Mouse (Mus musculus): ENCODE data around the gene Mre11a. TPM values are rescaled to one million over a fixed set of nuclear protein-coding genes. Genes with fewer than 3 reads are reported as not detected.

The Mre11a gene
- polyA plus RNA-seq, 1 experiment from 2014 or later: 26.7 TPM

DNA sequence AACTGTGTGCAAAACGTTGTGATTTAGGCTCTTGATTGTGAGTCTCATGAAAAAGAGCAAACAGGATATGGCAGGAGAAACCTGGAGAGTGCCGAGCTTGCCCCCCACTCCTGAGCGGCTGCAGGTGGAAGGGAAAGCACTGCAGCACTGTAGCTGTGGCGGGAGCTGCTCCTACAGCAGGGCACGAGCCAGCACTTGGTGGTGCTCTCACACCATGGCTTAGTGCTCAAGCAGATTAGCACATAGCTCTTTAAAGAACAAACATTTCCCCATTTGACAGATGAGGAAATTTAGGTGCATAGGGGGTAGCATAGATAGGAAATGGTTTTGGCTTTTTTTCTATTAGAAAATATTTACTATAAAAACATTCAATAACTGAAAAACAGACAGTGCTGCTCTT, 47.6 kb downstream of the Mre11a start:
- Histone ChIP-seq H3K27ac (no peak overlapping the region), H3K27me3 (replicated peaks) (no peaks in the 10 kb centered on the region), H3K4me1 (no peaks in the 10 kb centered on the region), H3K9ac (no peak overlapping the region), H3K4me3 (no peak overlapping the region), H3K9me3 (replicated peaks) (no peaks in the 10 kb centered on the region), H3K36me3 (peaks cover 91% of the 10 kb centered on the region), H3K4me2 (no peak overlapping the region)
- no peak for ATAC-seq
- WGBS (ENCODE audit: insufficient replicate concordance): 79% methylated on average over 5 of the region's 5 CpGs

DNA sequence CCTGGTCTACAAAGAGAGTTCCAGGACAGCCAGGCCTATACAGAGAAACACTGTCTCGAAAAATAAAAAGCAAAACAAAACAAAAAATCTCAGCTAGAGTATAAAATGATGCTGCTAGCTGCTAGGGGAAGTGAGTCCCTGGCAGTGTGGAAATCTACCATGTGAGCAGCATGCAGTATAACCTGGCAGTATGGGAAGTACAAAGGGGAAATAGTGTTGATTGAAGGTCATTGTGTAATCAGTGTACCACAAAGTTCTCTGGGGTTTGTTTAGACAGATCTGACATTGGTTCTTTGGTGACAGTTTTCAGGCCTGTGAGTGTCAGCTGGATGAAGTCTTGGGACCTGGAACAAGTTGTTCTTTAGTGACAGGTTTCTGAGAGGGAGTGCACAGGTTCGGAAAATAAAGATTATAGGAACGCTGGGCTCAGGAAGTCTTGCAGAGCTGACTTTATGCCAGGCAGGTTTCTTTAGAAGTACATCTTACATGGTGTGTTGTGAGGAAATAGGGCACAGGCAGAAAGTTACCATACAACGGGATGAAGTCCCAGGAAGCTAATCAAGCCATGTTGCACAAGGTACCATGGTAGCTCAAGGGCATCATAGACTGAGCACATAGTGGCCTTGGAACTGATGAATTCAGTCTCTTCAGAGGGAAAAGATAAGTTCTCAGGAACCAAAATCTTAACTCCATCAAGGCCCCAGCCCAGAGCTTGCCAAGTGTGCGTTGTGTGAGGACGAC, 51.1 kb downstream of the Mre11a start:
- no peaks in the 10 kb centered on the region for H3K9me3 ChIP-seq (replicated peaks)
- H3K4me3 ChIP-seq: no peak overlapping the region
- no peak for ATAC-seq
- no peaks in the 10 kb centered on the region for H3K27me3 ChIP-seq (replicated peaks)
- H3K4me2 ChIP-seq: no peak overlapping the region
- H3K4me1 ChIP-seq: no peaks in the 10 kb centered on the region
- 82% methylated on average over 6 of the region's 6 CpGs for WGBS (ENCODE audit: insufficient replicate concordance)
- peaks cover 69% of the 10 kb centered on the region for H3K36me3 ChIP-seq
- no peak overlapping the region for H3K27ac ChIP-seq
- H3K9ac ChIP-seq: no peak overlapping the region

DNA sequence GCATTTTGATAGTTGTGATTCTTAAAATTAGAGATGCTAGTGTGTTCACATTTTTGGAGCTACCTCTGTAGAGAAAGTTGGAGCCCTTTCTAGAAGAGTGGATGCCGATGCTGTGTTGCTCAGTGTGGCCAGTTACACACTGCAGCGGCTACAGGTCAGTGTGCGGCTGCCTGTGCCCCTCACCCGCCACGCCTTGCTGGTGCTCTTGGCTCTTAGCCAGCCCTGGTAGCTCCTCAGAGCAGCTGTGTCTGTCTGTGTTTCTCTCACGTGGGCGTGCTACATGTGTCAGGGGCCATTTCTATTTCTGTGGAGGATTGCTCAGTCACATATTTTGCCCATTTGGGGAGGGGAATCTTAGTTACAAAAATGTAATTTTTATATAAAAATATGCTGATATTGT, 55.1 kb downstream of the Mre11a start:
- no peak for ATAC-seq
- no peak overlapping the region for H3K4me2 ChIP-seq
- H3K27me3 ChIP-seq (replicated peaks): no peaks in the 10 kb centered on the region
- no peak overlapping the region for H3K4me3 ChIP-seq
- no peak overlapping the region for H3K27ac ChIP-seq
- H3K9ac ChIP-seq: no peak overlapping the region
- WGBS (ENCODE audit: insufficient replicate concordance): 71% methylated on average over 7 of the region's 7 CpGs
- H3K4me1 ChIP-seq: no peaks in the 10 kb centered on the region
- H3K36me3 ChIP-seq: peaks cover 29% of the 10 kb centered on the region
- H3K9me3 ChIP-seq (replicated peaks): no peaks in the 10 kb centered on the region

DNA sequence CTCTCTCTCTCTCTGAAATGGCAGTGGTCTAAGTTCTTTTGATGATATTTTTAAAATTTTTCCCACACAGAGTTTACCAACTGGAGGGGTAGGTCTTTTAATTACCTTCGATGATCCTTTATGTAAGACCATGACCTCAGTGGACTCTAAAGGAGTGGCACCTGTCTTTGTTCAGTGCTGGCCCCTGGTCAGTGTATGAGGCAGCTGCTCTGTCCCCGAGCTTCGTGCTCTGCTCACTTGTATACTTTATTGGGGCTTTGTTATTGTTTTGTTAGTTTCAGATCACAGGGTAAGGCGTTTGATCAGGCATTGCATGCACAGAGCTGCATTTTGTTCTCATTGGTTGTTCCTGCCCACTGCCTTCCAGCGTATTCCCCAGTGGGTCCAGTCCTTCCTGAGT, 55.5 kb downstream of the Mre11a start:
- H3K9ac ChIP-seq: no peak overlapping the region
- 82% methylated on average over 5 of the region's 5 CpGs for WGBS (ENCODE audit: insufficient replicate concordance)
- H3K36me3 ChIP-seq: peaks cover 25% of the 10 kb centered on the region
- H3K4me3 ChIP-seq: no peak overlapping the region
- H3K27ac ChIP-seq: no peak overlapping the region
- no peak for ATAC-seq
- H3K9me3 ChIP-seq (replicated peaks): no peaks in the 10 kb centered on the region
- no peaks in the 10 kb centered on the region for H3K4me1 ChIP-seq
- H3K4me2 ChIP-seq: no peak overlapping the region
- no peaks in the 10 kb centered on the region for H3K27me3 ChIP-seq (replicated peaks)

DNA sequence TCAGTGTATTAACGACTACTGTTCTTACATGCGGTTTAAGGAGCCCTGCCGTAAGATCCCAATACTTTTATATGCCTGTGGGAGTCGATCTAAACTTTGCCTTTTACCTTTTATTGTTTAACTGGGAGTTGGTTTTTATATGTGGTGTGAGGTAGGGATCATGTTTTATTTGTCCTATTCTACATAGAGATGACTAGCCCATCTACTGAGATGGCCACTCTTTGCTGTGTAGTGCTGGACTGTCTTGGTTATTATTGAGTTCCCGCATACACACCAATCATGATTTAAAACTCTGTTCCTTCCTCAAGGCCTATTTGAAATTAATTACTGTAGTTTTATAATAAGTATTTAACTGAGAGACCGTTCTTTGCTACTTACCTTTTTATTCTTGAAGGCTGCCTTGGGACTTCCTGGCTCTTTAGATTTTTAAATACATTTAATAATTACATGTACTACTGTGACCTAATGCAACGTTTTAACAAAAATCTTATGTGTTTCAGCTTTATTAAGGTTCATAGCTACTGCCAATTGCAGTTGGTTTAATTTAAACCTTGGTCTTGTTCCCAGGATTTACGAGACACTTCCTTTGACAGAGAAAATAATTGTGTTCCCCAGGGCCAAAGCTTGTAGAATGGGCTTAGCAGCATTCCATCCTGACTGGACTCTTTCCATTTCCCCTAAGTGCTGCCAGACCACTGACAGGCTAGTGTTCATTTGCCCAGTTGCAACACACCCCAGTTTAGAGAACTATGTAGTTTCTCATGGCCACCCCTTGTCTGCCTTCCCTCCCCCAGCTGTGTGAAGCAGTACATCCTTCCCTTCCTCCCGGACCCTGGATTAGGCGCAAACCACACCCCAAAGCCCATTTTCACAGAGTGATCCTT, 57.7 kb downstream of the Mre11a start:
- Histone ChIP-seq H3K9me3 (replicated peaks) (no peaks in the 10 kb centered on the region), H3K4me1 (no peaks in the 10 kb centered on the region), H3K4me3 (no peak overlapping the region), H3K36me3 (peaks cover 8% of the 10 kb centered on the region; the same call in 1 of the 2 replicates), H3K9ac (no peak overlapping the region), H3K4me2 (no peak overlapping the region), H3K27ac (no peak overlapping the region), H3K27me3 (replicated peaks) (no peaks in the 10 kb centered on the region)
- 79% methylated on average over 10 of the region's 10 CpGs for WGBS (ENCODE audit: insufficient replicate concordance)
- no peak for ATAC-seq

DNA sequence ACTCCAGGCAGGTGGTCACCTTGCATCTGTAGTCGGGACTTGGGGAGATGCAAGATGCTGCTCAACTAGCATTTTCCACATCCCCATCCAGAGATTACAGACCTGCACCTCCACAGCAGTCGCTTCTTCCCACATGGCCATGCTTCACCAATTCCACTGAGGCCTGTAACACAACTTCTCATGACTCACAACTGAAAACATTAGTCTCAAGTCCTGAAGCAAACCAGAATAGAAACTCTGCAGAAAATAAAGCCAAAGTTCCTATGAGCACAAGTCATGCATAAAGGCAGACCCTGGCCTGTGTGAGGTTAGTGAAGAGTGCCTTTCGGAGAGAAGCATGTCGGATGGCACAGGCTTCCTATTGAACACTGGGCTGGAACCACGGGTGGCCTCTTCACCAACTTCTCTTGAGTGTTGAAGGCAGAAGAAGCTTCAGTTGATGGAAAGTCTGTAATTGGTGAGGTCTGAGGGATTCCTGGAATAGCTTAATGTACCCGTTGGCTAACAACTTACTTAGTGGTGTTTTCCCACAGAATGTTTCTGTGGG, 58.9 kb downstream of the Mre11a start:
- no peak overlapping the region for H3K4me2 ChIP-seq
- 0 out of 2 replicates have a peak, but pooled peaks cover 3% of the 10 kb centered on the region for H3K36me3 ChIP-seq
- H3K4me3 ChIP-seq: no peak overlapping the region
- H3K9ac ChIP-seq: no peak overlapping the region
- no peak for ATAC-seq
- no peaks in the 10 kb centered on the region for H3K4me1 ChIP-seq
- no peak overlapping the region for H3K27ac ChIP-seq
- no peaks in the 10 kb centered on the region for H3K27me3 ChIP-seq (replicated peaks)
- 81% methylated on average over 6 of the region's 6 CpGs for WGBS (ENCODE audit: insufficient replicate concordance)
- no peaks in the 10 kb centered on the region for H3K9me3 ChIP-seq (replicated peaks)

DNA sequence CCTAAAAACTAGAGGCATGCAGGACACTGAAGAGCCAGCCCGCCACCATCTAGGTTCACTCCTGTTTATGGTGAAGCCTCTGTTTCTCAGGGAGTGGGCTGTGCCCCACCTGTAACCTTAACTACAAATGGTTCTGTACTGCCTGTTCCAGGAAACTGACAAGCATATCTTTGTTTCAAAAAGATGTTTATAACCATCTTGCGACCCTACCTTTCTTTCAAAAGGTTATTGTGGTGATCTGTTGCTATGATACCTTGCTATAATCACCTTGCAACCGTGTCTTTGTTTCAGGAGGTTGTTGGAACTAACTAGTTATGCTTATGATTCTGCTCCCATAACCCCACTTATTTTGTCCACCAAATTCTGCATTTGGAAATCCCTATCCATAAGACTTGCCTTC, 59.4 kb downstream of the Mre11a start:
- no peaks in the 10 kb centered on the region for H3K9me3 ChIP-seq (replicated peaks)
- H3K36me3 ChIP-seq: 0 out of 2 replicates have a peak, but pooled peaks cover 3% of the 10 kb centered on the region
- no peaks in the 10 kb centered on the region for H3K27me3 ChIP-seq (replicated peaks)
- no peak for ATAC-seq
- no peak overlapping the region for H3K27ac ChIP-seq
- no peak overlapping the region for H3K9ac ChIP-seq
- H3K4me3 ChIP-seq: no peak overlapping the region
- no peaks in the 10 kb centered on the region for H3K4me1 ChIP-seq
- H3K4me2 ChIP-seq: no peak overlapping the region
- 76% methylated on average over 3 of the region's 3 CpGs for WGBS (ENCODE audit: insufficient replicate concordance)

DNA sequence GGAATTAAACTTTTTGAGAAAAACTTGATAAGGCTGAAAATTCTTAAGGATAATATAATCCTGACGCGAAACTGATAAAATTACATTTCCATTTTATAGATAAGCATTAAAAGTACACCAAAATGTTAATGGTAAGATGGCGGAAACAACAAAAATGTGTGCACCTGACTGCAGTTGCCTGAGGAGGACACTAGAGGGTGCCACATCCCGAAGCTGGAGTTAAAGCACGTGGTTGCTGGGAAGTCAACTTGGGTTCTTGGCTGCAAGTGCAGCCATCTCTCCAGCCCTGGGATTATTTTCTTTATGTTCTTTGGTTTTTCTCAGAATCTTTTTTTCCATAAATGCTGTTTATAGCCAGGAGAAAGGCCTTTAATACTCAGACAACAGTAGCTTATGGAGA, 62.0 kb downstream of the Mre11a start:
- Histone ChIP-seq H3K4me3 (no peak overlapping the region), H3K36me3 (no peaks in the 10 kb centered on the region), H3K27ac (no peak overlapping the region), H3K4me2 (no peak overlapping the region), H3K4me1 (no peaks in the 10 kb centered on the region), H3K9me3 (replicated peaks) (no peaks in the 10 kb centered on the region), H3K27me3 (replicated peaks) (no peaks in the 10 kb centered on the region), H3K9ac (no peak overlapping the region)
- no peak for ATAC-seq
- WGBS (ENCODE audit: insufficient replicate concordance): 33% methylated on average over 5 of the region's 5 CpGs

DNA sequence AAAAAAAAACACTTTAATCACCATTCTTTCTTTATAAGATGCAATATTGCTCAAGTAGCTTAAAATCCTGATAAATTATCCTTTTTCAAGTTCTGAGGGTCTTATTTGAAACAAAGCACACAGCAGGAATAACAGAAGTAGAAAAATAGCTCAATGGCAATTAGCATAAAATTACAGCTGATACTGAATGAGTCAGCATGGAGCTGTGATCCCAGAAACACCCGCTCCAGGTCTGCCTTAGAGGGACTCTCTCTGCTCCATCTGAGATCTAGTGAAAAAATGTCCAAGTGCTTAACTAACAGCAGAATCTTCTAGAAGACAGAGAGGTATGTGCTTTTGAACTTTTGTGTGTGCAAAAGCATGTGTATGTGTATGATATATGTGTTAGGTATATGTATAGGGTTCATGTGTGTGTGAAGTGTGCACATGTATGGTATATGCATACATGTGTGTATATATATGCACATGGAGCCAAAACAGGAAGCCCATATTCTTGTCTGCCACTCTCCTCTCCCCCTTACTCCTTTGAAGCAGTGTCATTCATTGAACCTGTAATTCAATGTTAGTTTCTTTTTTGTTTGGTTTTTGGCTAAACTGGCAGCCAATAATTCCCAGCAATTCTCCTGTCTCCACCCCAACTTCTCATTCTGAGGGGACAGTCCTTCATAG, 63.9 kb downstream of the Mre11a start:
- Histone ChIP-seq H3K9ac (no peak overlapping the region), H3K4me3 (no peak overlapping the region), H3K27ac (no peak overlapping the region), H3K9me3 (replicated peaks) (no peaks in the 10 kb centered on the region), H3K36me3 (no peaks in the 10 kb centered on the region), H3K27me3 (replicated peaks) (no peaks in the 10 kb centered on the region), H3K4me2 (no peak overlapping the region), H3K4me1 (no peaks in the 10 kb centered on the region)
- no peak for ATAC-seq
- WGBS (ENCODE audit: insufficient replicate concordance): 61% methylated on average over 1 of the region's 1 CpGs

DNA sequence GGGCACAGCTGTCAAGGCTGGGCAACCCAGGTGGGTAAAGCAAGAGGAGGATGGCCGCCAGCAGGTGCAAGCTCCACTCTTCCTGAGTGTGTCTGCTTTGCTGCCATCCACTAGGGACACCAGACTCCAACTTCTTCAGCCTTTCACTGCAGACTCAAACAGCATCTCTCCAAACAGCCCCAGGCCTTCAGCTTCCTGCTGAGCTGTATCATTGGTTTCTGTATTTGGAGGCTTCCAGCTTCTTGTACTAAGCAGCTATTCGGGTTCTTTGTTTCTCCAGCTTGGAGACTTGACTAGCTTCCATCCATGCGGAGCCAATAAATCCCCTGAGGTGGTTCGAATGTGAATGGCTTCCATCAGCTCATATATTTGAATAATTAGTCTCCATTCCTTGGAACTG, 70.1 kb downstream of the Mre11a start:
- Histone ChIP-seq H3K27ac (no peak overlapping the region), H3K4me1 (no peaks in the 10 kb centered on the region), H3K36me3 (no peaks in the 10 kb centered on the region), H3K9ac (no peak overlapping the region), H3K4me2 (no peak overlapping the region), H3K9me3 (replicated peaks) (no peaks in the 10 kb centered on the region), H3K27me3 (replicated peaks) (peaks cover 31% of the 10 kb centered on the region), H3K4me3 (no peak overlapping the region)
- WGBS (ENCODE audit: insufficient replicate concordance): 67% methylated on average over 4 of the region's 4 CpGs
- ATAC-seq: no peak

DNA sequence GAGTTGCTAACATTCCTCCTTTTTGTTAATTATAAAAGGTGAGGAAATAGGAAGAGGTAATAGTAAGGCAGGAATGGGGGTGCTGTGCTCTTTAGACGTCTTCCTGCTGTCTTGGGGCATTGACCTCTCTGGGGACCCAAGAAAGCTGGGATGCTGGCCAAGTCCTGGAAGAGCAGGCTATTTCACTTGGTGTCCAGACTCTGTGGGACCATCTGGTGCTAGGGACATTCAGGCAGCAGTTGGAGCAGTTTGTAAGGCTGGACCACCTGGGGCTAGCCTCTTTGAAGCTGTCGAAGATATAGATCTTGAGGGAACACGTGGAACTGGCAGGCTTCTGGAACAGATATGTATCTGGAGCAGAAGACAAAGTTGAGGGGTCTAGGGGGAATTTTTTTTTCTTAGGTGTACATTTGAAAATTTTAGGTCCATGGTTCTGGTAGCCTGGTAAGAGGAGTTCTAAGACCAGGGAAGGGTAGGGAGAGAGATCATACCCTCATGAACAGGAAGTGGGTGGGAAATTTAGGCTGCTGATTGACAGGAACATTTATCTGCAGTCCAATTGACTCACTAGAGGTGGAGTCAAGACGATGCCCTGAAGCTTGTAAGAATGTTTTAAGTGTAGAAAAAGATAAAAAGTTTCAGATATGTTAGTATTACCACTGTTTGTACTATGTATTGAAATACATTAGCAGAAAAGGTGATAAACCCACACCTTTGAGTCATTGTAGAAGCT, 72.6 kb downstream of the Mre11a start:
- WGBS (ENCODE audit: insufficient replicate concordance): 38% methylated on average over 4 of the region's 4 CpGs
- Histone ChIP-seq H3K4me1 (0 out of 2 replicates have a peak, but pooled peaks cover 4% of the 10 kb centered on the region), H3K9me3 (replicated peaks) (no peaks in the 10 kb centered on the region), H3K4me3 (no peak overlapping the region), H3K27me3 (replicated peaks) (peaks cover 56% of the 10 kb centered on the region), H3K36me3 (no peaks in the 10 kb centered on the region), H3K9ac (no peak overlapping the region), H3K27ac (no peak overlapping the region), H3K4me2 (no peak overlapping the region)
- no peak for ATAC-seq
